Mouse (Mus musculus) heart, embryonic 13.5 days (tissue): ENCODE results near the gene Nudt19. TPM values are rescaled to one million over a fixed set of nuclear protein-coding genes. Genes with fewer than 3 reads are reported as not detected.
"Not testable (repeated sequence)": the region's sequence is repeated elsewhere in the genome, so short reads cannot be mapped to it uniquely, and the experiment has no call there.

Experiments
- ATAC-seq: fragments of 200-750 bp; cut with Nextera tagmentation; 2 replicates; pipeline ENCODE4 v1.8.0; 2017; ENCODE audit warnings: moderate TSS enrichment; ENCODE audit not compliant: insufficient number of reproducible peaks, low FRiP score, low TSS enrichment; ENCODE audit errors: extremely low read depth
- H3K27ac ChIP-seq: fragments of 300-500 bp; sonication (generic); replicated peaks from 2 replicates; pipeline ENCODE4 v1.5.1; 2015; ENCODE audit warnings: moderate library complexity, mild to moderate bottlenecking, inconsistent platforms
- H3K27me3 ChIP-seq: fragments of 300-500 bp; sonication (generic); replicated peaks from 2 replicates; pipeline ENCODE4 v1.6.1; 2015; ENCODE audit warnings: mild to moderate bottlenecking, inconsistent platforms
- H3K36me3 ChIP-seq: fragments of 300-500 bp; sonication (generic); 2 replicates; pipeline ENCODE4 v1.6.1; 2015; ENCODE audit warnings: mild to moderate bottlenecking, inconsistent platforms
- H3K4me1 ChIP-seq: fragments of 300-500 bp; sonication (generic); 2 replicates; pipeline ENCODE4 v1.6.1; 2015; ENCODE audit warnings: inconsistent platforms
- H3K4me2 ChIP-seq: fragments of 300-500 bp; sonication (generic); 2 replicates; pipeline ENCODE4 v1.6.1; 2015; ENCODE audit warnings: inconsistent platforms, mild to moderate bottlenecking, moderate library complexity
- H3K4me3 ChIP-seq: fragments of 300-500 bp; sonication (generic); 2 replicates; pipeline ENCODE4 v1.5.1; 2015; ENCODE audit warnings: moderate library complexity, mild to moderate bottlenecking, inconsistent platforms
- H3K9ac ChIP-seq: fragments of 300-500 bp; sonication (generic); 2 replicates; pipeline ENCODE4 v1.6.1; 2015; ENCODE audit warnings: inconsistent platforms, mild to moderate bottlenecking, moderate library complexity
- H3K9me3 ChIP-seq: fragments of 300-500 bp; sonication (generic); 2 replicates; pipeline ENCODE4 v1.6.1; 2016; ENCODE audit warnings: inconsistent platforms
- WGBS: fragments of 180-500 bp; shearing (Covaris S2); methylation state at CpG from one replicate; pipeline ENCODE4 v1.1.7; 2015; ENCODE audit warnings: mixed read lengths; 5-methylcytosine and 5-hydroxymethylcytosine counted together
- polyA plus RNA-seq: library from polyadenylated mRNA; unstranded; fragments of >200 nt; fragmentation: Nextera tagmentation; extraction: Ambion mirVana; gene quantifications from 2 replicates; pipeline ENCODE4 v1.2.1, GENCODE M21; 2015

Nudt19 gene
- polyA plus RNA-seq, 1 experiment from 2014 or later = 89.9 TPM

- not testable (repeated sequence) for H3K9me3 ChIP-seq, H3K27ac ChIP-seq, H3K27me3 ChIP-seq, H3K4me1 ChIP-seq, H3K9ac ChIP-seq, H3K4me3 ChIP-seq, H3K36me3 ChIP-seq, H3K4me2 ChIP-seq, ATAC-seq
- WGBS = 73% methylated on average over 10 of the region's 10 CpGs
Observed at GRCm38 (mm10) chr7:35564872-35565271, 8.8 kb upstream of the Nudt19 start.

GRCm38 (mm10) chr7:35564067-35564865, 8.2 kb upstream of the Nudt19 start:
- no peak overlapping the region for H3K4me2 ChIP-seq
- H3K36me3 ChIP-seq = no peaks in the 10 kb centered on the region
- 82% methylated on average over 2 of the region's 2 CpGs for WGBS
- ATAC-seq = no peak
- H3K4me1 ChIP-seq = no peaks in the 10 kb centered on the region
- H3K9ac ChIP-seq = no peak overlapping the region
- no peak overlapping the region for H3K27ac ChIP-seq
- no peaks in the 10 kb centered on the region for H3K27me3 ChIP-seq
- no peaks in the 10 kb centered on the region for H3K9me3 ChIP-seq
- no peak overlapping the region for H3K4me3 ChIP-seq

- ATAC-seq = no peak
- Histone ChIP-seq H3K9me3 (no peaks in the 10 kb centered on the region), H3K27me3 (no peaks in the 10 kb centered on the region), H3K9ac (no peak overlapping the region), H3K27ac (no peak overlapping the region), H3K4me2 (no peak overlapping the region), H3K4me3 (no peak overlapping the region), H3K36me3 (no peaks in the 10 kb centered on the region), H3K4me1 (peaks cover under 1% of the 10 kb centered on the region)
- 50% methylated on average over 11 of the region's 11 CpGs for WGBS
Observed at GRCm38 (mm10) chr7:35563071-35563470, 7.0 kb upstream of the Nudt19 start.

- Histone ChIP-seq H3K4me3 (no peak overlapping the region), H3K27me3 (no peaks in the 10 kb centered on the region), H3K9ac (no peak overlapping the region), H3K27ac (no peak overlapping the region), H3K9me3 (no peaks in the 10 kb centered on the region), H3K4me2 (no peak overlapping the region), H3K36me3 (no peaks in the 10 kb centered on the region), H3K4me1 (peaks cover 18% of the 10 kb centered on the region)
- no peak for ATAC-seq
- 71% methylated on average over 3 of the region's 3 CpGs for WGBS
Observed at GRCm38 (mm10) chr7:35559838-35560237, 3.7 kb upstream of the Nudt19 start.

GRCm38 (mm10) chr7:35558681-35559080, 2.6 kb upstream of the Nudt19 start:
- Histone ChIP-seq H3K27me3 (no peaks in the 10 kb centered on the region), H3K4me1 (peaks cover 26% of the 10 kb centered on the region), H3K27ac (no peak overlapping the region), H3K9ac (no peak overlapping the region), H3K9me3 (no peaks in the 10 kb centered on the region), H3K4me2 (no peak overlapping the region), H3K36me3 (no peaks in the 10 kb centered on the region), H3K4me3 (no peak overlapping the region)
- no peak for ATAC-seq
- whole genome bisulfite sequencing = 42% methylated on average over 2 of the region's 2 CpGs

GRCm38 (mm10) chr7:35557577-35557976, 1.5 kb upstream of the Nudt19 start:
- no peak overlapping the region for H3K4me3 ChIP-seq
- H3K27me3 ChIP-seq = no peaks in the 10 kb centered on the region
- no peak overlapping the region for H3K27ac ChIP-seq
- H3K4me2 ChIP-seq = no peak overlapping the region; the same call in 1 of the 2 replicates
- H3K4me1 ChIP-seq = peaks cover 29% of the 10 kb centered on the region
- 57% methylated on average over 3 of the region's 3 CpGs for WGBS
- no peak for ATAC-seq
- no peaks in the 10 kb centered on the region for H3K36me3 ChIP-seq
- H3K9ac ChIP-seq = no peak overlapping the region
- H3K9me3 ChIP-seq = no peaks in the 10 kb centered on the region

- no peak overlapping the region for H3K27ac ChIP-seq
- no peaks in the 10 kb centered on the region for H3K9me3 ChIP-seq
- H3K9ac ChIP-seq = peak overlapping the region; percentile 94; the same call in 1 of the 2 replicates
- peak overlapping the region; percentile 96; the same call in 1 of the 2 replicates for H3K4me2 ChIP-seq
- no peak for ATAC-seq
- no peaks in the 10 kb centered on the region for H3K36me3 ChIP-seq
- WGBS = 65% methylated on average over 5 of the region's 5 CpGs
- no peak overlapping the region for H3K4me3 ChIP-seq
- peaks cover 29% of the 10 kb centered on the region for H3K4me1 ChIP-seq
- no peaks in the 10 kb centered on the region for H3K27me3 ChIP-seq
Observed at GRCm38 (mm10) chr7:35556905-35557304, 801 bp upstream of the Nudt19 start.

- Histone ChIP-seq H3K4me2 (peak overlapping the region; percentile 96), H3K4me3 (peak overlapping the region; percentile 88), H3K9me3 (no peaks in the 10 kb centered on the region), H3K27me3 (no peaks in the 10 kb centered on the region), H3K27ac (peak overlapping the region; percentile 99), H3K4me1 (peaks cover 29% of the 10 kb centered on the region), H3K36me3 (peaks cover 14% of the 10 kb centered on the region), H3K9ac (peak overlapping the region; percentile 94)
- peak; percentile 86 for ATAC-seq
- under 1% methylated on average over 92 of the region's 93 CpGs for WGBS
Observed at GRCm38 (mm10) chr7:35555224-35556204, 590 bp downstream of the Nudt19 start.

- Histone ChIP-seq H3K4me2 (peak overlapping the region; percentile 96), H3K27ac (peak overlapping the region; percentile 99), H3K27me3 (no peaks in the 10 kb centered on the region), H3K4me3 (peak overlapping the region; percentile 88), H3K9ac (peak overlapping the region; percentile 94), H3K36me3 (peaks cover 22% of the 10 kb centered on the region), H3K4me1 (peaks cover 29% of the 10 kb centered on the region), H3K9me3 (no peaks in the 10 kb centered on the region)
- 0 out of 2 replicates have a peak, but pooled peaks have one; percentile 9 for ATAC-seq
- WGBS = 4% methylated on average over 28 of the region's 28 CpGs
Observed at GRCm38 (mm10) chr7:35554605-35555175, 1.4 kb downstream of the Nudt19 start.

GRCm38 (mm10) chr7:35553751-35554604, 2.1 kb downstream of the Nudt19 start:
- peak overlapping the region; percentile 94 for H3K9ac ChIP-seq
- H3K4me1 ChIP-seq = peaks cover 29% of the 10 kb centered on the region
- WGBS = 61% methylated on average over 10 of the region's 10 CpGs
- ATAC-seq = no peak
- H3K27me3 ChIP-seq = no peaks in the 10 kb centered on the region
- H3K4me3 ChIP-seq = peak overlapping the region; percentile 88
- H3K9me3 ChIP-seq = no peaks in the 10 kb centered on the region
- peak overlapping the region; percentile 96 for H3K4me2 ChIP-seq
- peaks cover 29% of the 10 kb centered on the region for H3K36me3 ChIP-seq
- peak overlapping the region; percentile 99 for H3K27ac ChIP-seq
